Mouse (Mus musculus): ENCODE measurements around the gene Sox9.

Sox9 gene

GRCm38 (mm10) chr11:112801189-112801818 is 19.3 kb downstream of the Sox9 start:
- no peak for DNase-seq (ENCODE audit: low read depth)

GRCm38 (mm10) chr11:112807838-112808506 is 25.9 kb downstream of the Sox9 start:
- DNase-seq (ENCODE audit: low read depth), result no peak

GRCm38 (mm10) chr11:112810447-112811151 is 28.6 kb downstream of the Sox9 start:
- no peak for DNase-seq (ENCODE audit: low read depth)

- no peak for DNase-seq (ENCODE audit: low read depth)
These were observed 29.3 kb downstream of the Sox9 start for GRCm38 (mm10) chr11:112811152-112811871.

DNA sequence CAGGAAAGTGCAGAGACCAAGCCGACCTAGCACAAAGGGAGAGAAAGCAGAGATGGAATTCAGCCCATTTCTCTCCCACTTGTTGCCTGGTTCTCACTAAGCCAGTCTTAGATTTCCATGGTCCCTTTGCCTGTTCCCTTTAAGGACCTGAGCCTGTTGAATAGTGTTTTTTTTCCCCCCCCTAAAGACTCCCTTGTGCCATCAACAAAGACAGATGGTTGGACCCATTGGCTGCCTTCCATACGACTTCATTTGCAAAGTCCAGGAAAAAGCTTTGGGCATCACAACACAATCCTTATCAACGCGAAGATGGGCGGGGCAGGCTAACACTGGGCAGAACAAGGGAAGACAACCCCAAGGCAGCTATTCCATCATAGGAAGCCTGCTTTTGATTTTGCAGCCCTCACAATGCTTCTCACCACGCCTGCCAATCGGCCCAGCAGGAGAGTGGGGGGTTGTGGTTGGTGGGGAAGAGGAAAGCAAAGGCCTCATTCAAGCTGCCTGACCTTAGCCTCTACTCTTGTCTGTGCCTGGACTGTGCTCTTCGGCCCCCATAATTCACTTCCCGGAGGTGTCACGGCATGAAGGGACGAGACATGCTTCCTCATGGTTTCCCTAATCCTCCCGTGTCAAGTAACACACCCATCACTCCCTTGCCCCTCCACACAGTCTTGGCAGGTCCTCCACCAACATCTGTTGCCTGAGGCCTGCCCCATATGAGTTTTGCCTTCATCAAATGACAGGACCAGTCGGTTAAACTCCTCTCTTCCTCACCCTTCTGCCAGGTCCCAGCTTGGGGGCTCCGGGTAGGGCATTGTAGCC is 36.0 kb downstream of the Sox9 start:
- DNase-seq (ENCODE audit: low read depth), result no peak

- no peak for DNase-seq (ENCODE audit: low read depth)
These were observed 36.7 kb downstream of the Sox9 start for GRCm38 (mm10) chr11:112818651-112819270.

GRCm38 (mm10) chr11:112821536-112821935 is 39.5 kb downstream of the Sox9 start:
- DNase-seq (ENCODE audit: low read depth), result no peak

GRCm38 (mm10) chr11:112824146-112824545 is 42.1 kb downstream of the Sox9 start:
- DNase-seq (ENCODE audit: low read depth), result peak; percentile 52

DNA sequence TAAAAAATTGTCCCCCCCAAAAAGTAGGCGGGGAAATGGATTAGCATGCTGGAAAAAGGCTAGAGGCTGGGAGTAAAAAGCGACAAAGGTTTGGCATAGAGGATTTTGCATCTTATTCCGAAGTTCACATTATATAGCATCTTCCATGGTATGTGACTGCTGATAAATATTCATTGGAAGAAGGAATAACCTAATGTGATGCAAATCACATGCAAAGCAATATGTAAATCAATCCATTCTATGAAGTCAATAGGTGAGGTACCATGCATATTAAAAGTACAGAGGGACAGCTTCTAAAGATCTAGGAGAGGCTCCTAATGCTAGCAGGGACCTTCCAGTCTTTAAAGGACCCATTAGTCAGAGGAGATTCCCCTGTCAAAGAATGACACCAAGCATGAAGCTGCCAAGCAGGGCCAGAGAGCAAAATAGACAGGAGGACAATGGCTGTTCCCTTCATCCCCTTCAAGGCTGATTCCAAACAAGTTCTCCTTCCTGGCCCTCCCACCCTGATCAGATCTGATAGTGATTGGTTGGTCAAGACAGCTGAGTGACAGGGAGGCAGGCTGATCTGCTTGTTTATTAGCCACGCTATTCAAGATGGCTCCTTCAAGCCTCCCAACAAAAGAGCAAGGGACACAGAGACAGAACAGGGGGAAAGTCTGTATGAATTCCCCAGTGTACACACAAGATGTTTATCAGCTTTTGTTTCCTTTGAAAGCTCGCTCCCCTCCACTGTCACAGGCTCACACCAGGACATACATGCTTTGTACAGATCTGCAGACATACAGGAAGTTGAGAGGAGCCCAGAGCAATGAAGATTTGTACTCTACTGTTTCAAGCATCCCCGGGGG is 44.4 kb downstream of the Sox9 start:
- no peak for DNase-seq (ENCODE audit: low read depth)

DNA sequence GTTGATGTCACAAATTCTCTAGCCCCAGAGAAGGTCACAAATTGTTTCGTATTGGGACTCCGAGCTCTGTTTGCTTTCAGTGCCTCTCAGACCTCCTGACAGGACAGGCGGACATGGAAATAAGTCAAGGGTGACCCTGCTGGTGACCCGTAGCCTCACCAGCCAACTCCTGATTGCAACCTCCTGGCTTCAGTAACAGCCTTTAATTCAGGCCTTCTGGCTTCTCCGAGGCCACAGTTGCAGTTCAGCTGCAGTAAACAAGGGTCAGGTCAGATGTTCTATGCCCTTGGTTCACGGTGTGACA is 45.0 kb downstream of the Sox9 start:
- no peak for DNase-seq (ENCODE audit: low read depth)

DNA sequence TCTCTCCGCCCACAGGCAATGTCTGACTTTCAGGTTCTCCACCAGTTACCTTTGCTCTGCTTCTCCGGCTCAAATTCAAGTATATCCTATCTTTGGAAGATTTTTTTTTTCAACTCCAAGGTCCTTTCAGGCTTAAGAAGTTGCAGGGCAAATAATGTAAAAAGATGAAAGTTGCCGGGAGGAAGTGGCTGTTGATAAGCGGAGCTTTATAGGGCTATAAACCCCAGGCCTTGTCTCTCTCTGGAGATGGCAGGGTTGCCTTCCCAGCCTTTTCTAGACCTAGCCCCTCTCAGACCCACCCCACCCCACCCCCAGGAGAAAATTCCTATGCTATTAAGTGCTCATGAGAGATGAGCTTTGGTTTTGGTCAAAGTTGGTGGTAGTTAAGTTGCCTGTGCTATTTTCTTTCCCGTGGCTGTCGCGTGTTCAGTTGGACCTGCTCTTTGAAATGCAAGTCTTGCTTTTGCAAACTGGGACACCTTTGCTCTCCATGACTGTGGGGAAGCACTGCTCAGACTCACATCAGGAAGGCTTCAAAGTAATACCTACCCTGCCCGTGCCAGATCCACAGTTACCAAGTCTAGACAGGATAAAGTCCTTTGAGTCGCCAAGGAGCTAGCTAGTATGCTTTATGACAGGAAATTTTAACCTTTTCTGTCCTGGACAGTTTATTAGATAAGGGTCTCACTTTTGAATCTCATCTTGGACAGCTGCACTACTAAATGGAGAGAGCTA is 46.7 kb downstream of the Sox9 start:
- DNase-seq (ENCODE audit: low read depth), result no peak

GRCm38 (mm10) chr11:112834245-112835005 is 52.4 kb downstream of the Sox9 start:
- no peak for DNase-seq (ENCODE audit: low read depth)

GRCm38 (mm10) chr11:112835468-112836092 is 53.6 kb downstream of the Sox9 start:
- DNase-seq (ENCODE audit: low read depth), result no peak
